Mouse (Mus musculus) ES-E14 (cell line): ENCODE measurements around the gene Adgrv1. TPM values are rescaled to one million over a fixed set of nuclear protein-coding genes. Genes with fewer than 3 reads are reported as not detected.

ENCODE experiments used
- DNase-seq: peaks from one replicate; pipeline ENCODE4 v3.0.0-alpha.2; 2013; ENCODE audit warnings: low read depth, low spot score
- H3K27ac ChIP-seq: 2 replicates; pipeline ENCODE4 v1.5.1; 2012; ENCODE audit warnings: low read depth, mild to moderate bottlenecking, low read length, moderate library complexity, mixed read lengths; ENCODE audit not compliant: poor library complexity, insufficient read depth, severe bottlenecking
- H3K36me3 ChIP-seq: 2 replicates; pipeline ENCODE4 v1.6.1; 2012; ENCODE audit warnings: mild to moderate bottlenecking, low read length, moderate library complexity, mixed read lengths; ENCODE audit not compliant: control insufficient read depth, poor library complexity, insufficient read depth, severe bottlenecking
- H3K4me1 ChIP-seq, 2 experiments: fragments of 150-350 bp in 1 of 2; sonication (generic) in 1 of 2; 2 replicates each; pipeline ENCODE4 v1.6.1; 2012; ENCODE audit warnings: low read length in 2 of 2, mild to moderate bottlenecking in 1 of 2, mixed read lengths in 1 of 2; ENCODE audit not compliant: control insufficient read depth in 2 of 2, insufficient read depth in 2 of 2, poor library complexity in 1 of 2
- H3K4me3 ChIP-seq, 2 experiments: fragments of 150-350 bp in 1 of 2; sonication (generic) in 1 of 2; 2 replicates each; pipeline ENCODE4 v1.5.1; 2012; ENCODE audit warnings: low read length in 2 of 2, low read depth in 1 of 2, mild to moderate bottlenecking in 1 of 2, mixed read lengths in 1 of 2; ENCODE audit not compliant: insufficient read depth in 1 of 2, poor library complexity in 1 of 2, severe bottlenecking in 1 of 2
- H3K9ac ChIP-seq: 2 replicates; pipeline ENCODE4 v1.6.1; 2012; ENCODE audit warnings: low read depth, mild to moderate bottlenecking, low read length, mixed read lengths; ENCODE audit not compliant: poor library complexity, insufficient read depth, severe bottlenecking
- H3K9me3 ChIP-seq: fragments of 150-350 bp; sonication (generic); 2 replicates; pipeline ENCODE4 v1.6.1; 2012; ENCODE audit warnings: low read depth, mild to moderate bottlenecking, low read length; ENCODE audit not compliant: control insufficient read depth, insufficient read depth
- CHD2 ChIP-seq: IDR thresholded peaks from 2 replicates; pipeline ENCODE4 v1.6.1; 2014; ENCODE audit warnings: mild to moderate bottlenecking, low read depth, low read length, inconsistent platforms
- HCFC1 ChIP-seq: IDR thresholded peaks from 2 replicates; pipeline ENCODE4 v1.6.1; 2012; ENCODE audit warnings: low read length, inconsistent platforms, borderline replicate concordance; ENCODE audit not compliant: insufficient read depth
- MAFK ChIP-seq: IDR thresholded peaks from 2 replicates; pipeline ENCODE4 v1.6.1; 2014; ENCODE audit warnings: mild to moderate bottlenecking, low read depth, low read length, inconsistent platforms; ENCODE audit not compliant: insufficient read depth
- ZC3H11A ChIP-seq: IDR thresholded peaks from 2 replicates; pipeline ENCODE4 v1.6.1; 2012; ENCODE audit warnings: low read depth, mild to moderate bottlenecking, inconsistent platforms, low read length, borderline replicate concordance
- ZNF384 ChIP-seq: IDR thresholded peaks from 2 replicates; pipeline ENCODE4 v1.6.1; 2012; ENCODE audit warnings: low read depth, low read length, inconsistent platforms
- in situ Hi-C, 2 experiments: fragments of 600-800 bp; cut with MboI; formaldehyde crosslinking; loops; one replicate each; pipeline ENCODE4 v1.15.1; 2025; ENCODE audit warnings: low sequenced_read_pairs in 2 of 2, inconsistent platforms in 1 of 2; ENCODE audit not compliant: unreplicated experiment in 2 of 2
- total RNA-seq: library from RNA; depleted of rRNA; stranded (reverse); fragments of 300-350 nt; gene quantifications from 2 replicates; pipeline ENCODE4 v1.2.3, GENCODE M21; 2012

Adgrv1 gene
- total RNA-seq, 1 experiment: 22.0 TPM

GRCm38 (mm10) chr13:81332018-81332417 is 300.9 kb downstream of the Adgrv1 start:
- in situ Hi-C loops: no loop called here
- Histone ChIP-seq H3K9ac (no peak overlapping the region), H3K9me3 (no peaks in the 10 kb centered on the region), H3K4me1 (no peaks in the 10 kb centered on the region), H3K27ac (no peak overlapping the region), H3K36me3 (no peaks in the 10 kb centered on the region), H3K4me3 (no peak overlapping the region)
- TF ChIP-seq ZC3H11A (no peak), ZNF384 (no peak), MAFK (no peak), HCFC1 (no peak), CHD2 (no peak)
- no peak for DNase-seq

GRCm38 (mm10) chr13:81329762-81330161 is 303.2 kb downstream of the Adgrv1 start:
- Histone ChIP-seq H3K4me3 (no peak overlapping the region), H3K9ac (no peak overlapping the region), H3K4me1 (no peaks in the 10 kb centered on the region), H3K9me3 (no peaks in the 10 kb centered on the region), H3K36me3 (no peaks in the 10 kb centered on the region), H3K27ac (no peak overlapping the region)
- no peak for DNase-seq
- in situ Hi-C loops: no loop called here
- TF ChIP-seq ZNF384 (no peak), ZC3H11A (no peak), HCFC1 (no peak), CHD2 (no peak), MAFK (no peak)

GRCm38 (mm10) chr13:81328181-81328580 is 304.8 kb downstream of the Adgrv1 start:
- no peak overlapping the region for H3K27ac ChIP-seq
- H3K36me3 ChIP-seq: no peaks in the 10 kb centered on the region
- H3K9me3 ChIP-seq: no peaks in the 10 kb centered on the region
- in situ Hi-C loops: no loop called here
- no peaks in the 10 kb centered on the region for H3K4me1 ChIP-seq
- no peak for DNase-seq
- H3K9ac ChIP-seq: no peak overlapping the region
- TF ChIP-seq CHD2: no peak
- no peak for TF ChIP-seq ZNF384
- TF ChIP-seq MAFK: no peak
- no peak for TF ChIP-seq ZC3H11A
- TF ChIP-seq HCFC1: no peak
- H3K4me3 ChIP-seq: no peak overlapping the region

- DNase-seq: no peak
- no peak for TF ChIP-seq HCFC1
- no peak for TF ChIP-seq CHD2
- TF ChIP-seq MAFK: no peak
- no peak for TF ChIP-seq ZNF384
- TF ChIP-seq ZC3H11A: no peak
- in situ Hi-C loops: no loop called here
- Histone ChIP-seq H3K36me3 (no peaks in the 10 kb centered on the region), H3K27ac (no peak overlapping the region), H3K9me3 (no peaks in the 10 kb centered on the region), H3K9ac (no peak overlapping the region), H3K4me1 (no peaks in the 10 kb centered on the region), H3K4me3 (no peak overlapping the region)
Observed at GRCm38 (mm10) chr13:81325606-81326215, 307.2 kb downstream of the Adgrv1 start.
